Mouse (Mus musculus) thymus, postnatal 25 days (tissue): ENCODE results near the gene H2afy2.

Experiments
- DNase-seq: peaks from one replicate; pipeline ENCODE4 v3.0.0; 2022

H2afy2 gene

GRCm38 (mm10) chr10:61720331-61720730, 63.6 kb downstream of the H2afy2 start:
- DNase-seq: no peak

GRCm38 (mm10) chr10:61717406-61718296, 66.3 kb downstream of the H2afy2 start:
- no peak for DNase-seq

GRCm38 (mm10) chr10:61715996-61716864, 67.7 kb downstream of the H2afy2 start:
- no peak for DNase-seq

- DNase-seq: no peak
Observed at GRCm38 (mm10) chr10:61715462-61715837, 68.5 kb downstream of the H2afy2 start.

- peak; percentile 6 for DNase-seq
Observed at GRCm38 (mm10) chr10:61714771-61715461, 69.0 kb downstream of the H2afy2 start, which contains the start of gene Aifm2. TSS of gene Aifm2 (plus strand) at chr10:61715263.

- no peak for DNase-seq
Observed at GRCm38 (mm10) chr10:61714146-61714545, 69.8 kb downstream of the H2afy2 start.

GRCm38 (mm10) chr10:61713601-61714000, 70.3 kb downstream of the H2afy2 start:
- no peak for DNase-seq

GRCm38 (mm10) chr10:61706412-61707375, 77.3 kb downstream of the H2afy2 start:
- no peak for DNase-seq

GRCm38 (mm10) chr10:61704663-61705062, 79.3 kb downstream of the H2afy2 start:
- DNase-seq: no peak

GRCm38 (mm10) chr10:61697028-61697427, 86.9 kb downstream of the H2afy2 start:
- no peak for DNase-seq

- no peak for DNase-seq
Observed at GRCm38 (mm10) chr10:61696560-61696823, 87.5 kb downstream of the H2afy2 start.

- peak; percentile 42 for DNase-seq
Observed at GRCm38 (mm10) chr10:61695703-61696559, 88.0 kb downstream of the H2afy2 start.

GRCm38 (mm10) chr10:61694870-61695670, 88.9 kb downstream of the H2afy2 start, which contains the start of gene Tysnd1:
TSS of gene Tysnd1 (plus strand) at chr10:61695514.
- DNase-seq: peak; percentile 91

- no peak for DNase-seq
Observed at GRCm38 (mm10) chr10:61693563-61693962, 90.4 kb downstream of the H2afy2 start.

- no peak for DNase-seq
Observed at GRCm38 (mm10) chr10:61689405-61689804, 94.5 kb downstream of the H2afy2 start.
